Mouse (Mus musculus): ENCODE data around the gene Tnfsf12.

Tnfsf12 gene

DNA sequence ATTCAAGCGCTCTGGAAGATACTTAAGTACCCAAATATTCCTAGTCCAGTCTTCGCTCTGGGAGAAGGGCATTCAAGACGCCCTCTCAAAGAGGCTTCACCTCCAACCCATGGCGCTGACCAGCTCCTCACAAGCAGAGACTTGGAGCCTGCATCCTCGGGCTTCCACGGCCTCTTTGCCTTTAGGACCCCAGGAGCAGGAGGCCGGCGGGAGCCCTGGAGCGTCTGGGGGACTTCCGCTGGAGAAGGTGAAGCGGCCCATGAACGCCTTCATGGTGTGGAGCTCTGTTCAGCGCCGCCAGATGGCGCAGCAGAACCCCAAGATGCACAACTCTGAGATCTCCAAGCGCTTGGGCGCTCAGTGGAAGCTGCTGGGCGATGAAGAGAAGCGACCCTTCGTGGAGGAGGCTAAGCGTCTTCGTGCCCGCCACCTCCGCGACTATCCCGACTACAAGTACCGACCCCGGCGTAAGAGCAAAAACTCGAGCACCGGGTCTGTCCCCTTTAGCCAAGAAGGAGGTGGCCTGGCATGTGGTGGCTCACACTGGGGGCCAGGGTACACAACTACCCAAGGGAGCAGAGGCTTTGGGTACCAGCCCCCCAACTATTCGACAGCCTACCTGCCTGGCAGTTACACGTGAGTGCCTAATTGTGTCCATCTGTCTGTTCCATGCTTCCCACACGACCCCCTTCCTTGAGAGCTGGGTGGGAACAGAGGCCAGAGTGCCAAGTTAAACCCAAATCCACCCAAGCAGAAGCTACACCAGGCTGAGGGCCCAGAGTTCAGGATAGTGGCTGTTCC is 40.2 kb downstream of the Tnfsf12 start, which contains the start of gene Sox15:
Sox15 (plus strand) TSS at position 51 of the 801 bp plus-strand sequence.
- peak; percentile 65 for DNase-seq (ENCODE audit: low spot score)

GRCm38 (mm10) chr11:69654760-69655159 is 40.9 kb downstream of the Tnfsf12 start:
- peak; percentile 25 for DNase-seq (ENCODE audit: low spot score)

DNA sequence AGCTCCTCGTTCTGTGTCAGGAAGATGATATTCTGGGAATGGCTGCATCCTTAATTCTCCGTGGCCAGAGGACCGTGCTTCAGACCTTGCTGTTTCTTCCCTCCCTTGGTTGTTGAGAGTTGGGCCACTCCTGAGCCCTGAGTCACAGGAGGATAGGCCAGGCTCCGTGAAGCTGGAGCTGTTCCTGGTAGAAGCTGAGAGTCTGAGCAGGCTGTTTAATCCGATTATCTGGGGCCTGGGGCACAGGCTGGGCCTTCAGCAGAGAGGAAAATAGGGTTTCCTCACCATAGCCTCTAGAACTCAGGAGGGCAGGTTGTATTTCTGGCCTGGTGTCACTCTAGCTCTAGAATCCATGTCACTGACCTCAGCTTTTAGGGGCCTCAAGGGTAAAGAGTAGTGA is 42.2 kb downstream of the Tnfsf12 start:
- no peak for DNase-seq (ENCODE audit: low spot score)

GRCm38 (mm10) chr11:69645860-69646259 is 49.8 kb downstream of the Tnfsf12 start:
- DNase-seq (ENCODE audit: low spot score): no peak

Data from urinary bladder, postnatal 25 days (tissue).